Mouse (Mus musculus): ENCODE data around the gene Olfr194. TPM values are rescaled to one million over a fixed set of nuclear protein-coding genes. Genes with fewer than 3 reads are reported as not detected.

Olfr194 gene
- polyA plus RNA-seq, 1 experiment from 2014 or later, result not detected

GRCm38 (mm10) chr16:59073520-59073919 is 47.3 kb downstream of the Olfr194 start:
- Histone ChIP-seq H3K27me3 (no peaks in the 10 kb centered on the region), H3K9me3 (replicated peaks) (no peaks in the 10 kb centered on the region), H3K4me2 (no peak overlapping the region), H3K4me3 (no peak overlapping the region), H3K4me1 (replicated peaks) (no peaks in the 10 kb centered on the region), H3K36me3 (no peaks in the 10 kb centered on the region), H3K27ac (no peak overlapping the region), H3K9ac (no peak overlapping the region)
- no peak for ATAC-seq (replicated peaks; ENCODE audit: insufficient number of reproducible peaks, insufficient read depth, low FRiP score, low read depth)
- WGBS, result 76% methylated on average over 1 of the region's 1 CpGs

GRCm38 (mm10) chr16:59071755-59072154 is 49.1 kb downstream of the Olfr194 start:
- Histone ChIP-seq H3K9me3 (replicated peaks) (no peaks in the 10 kb centered on the region), H3K4me1 (replicated peaks) (no peaks in the 10 kb centered on the region), H3K27ac (no peak overlapping the region), H3K27me3 (no peaks in the 10 kb centered on the region), H3K4me3 (no peak overlapping the region), H3K4me2 (no peak overlapping the region), H3K36me3 (no peaks in the 10 kb centered on the region), H3K9ac (no peak overlapping the region)
- no peak for ATAC-seq (replicated peaks; ENCODE audit: insufficient number of reproducible peaks, insufficient read depth, low FRiP score, low read depth)

Other genes with a start within 250 kb of the Olfr194 start
- not detected in 2 replicates for gene Olfr177, start 246.3 kb downstream of the Olfr194 start, polyA plus RNA-seq (2015; fragmentation: Nextera tagmentation; extraction: Ambion mirVana)
- gene Olfr178, start 229.0 kb downstream of the Olfr194 start, polyA plus RNA-seq (2015; fragmentation: Nextera tagmentation; extraction: Ambion mirVana), result not detected in 2 replicates
- not detected in 2 replicates for gene Olfr181, start 192.3 kb downstream of the Olfr194 start, polyA plus RNA-seq (2015; fragmentation: Nextera tagmentation; extraction: Ambion mirVana)
- not detected in 2 replicates for gene Olfr180, start 191.7 kb downstream of the Olfr194 start, polyA plus RNA-seq (2015; fragmentation: Nextera tagmentation; extraction: Ambion mirVana)
- gene Olfr183, start 125.7 kb downstream of the Olfr194 start, polyA plus RNA-seq (2015; fragmentation: Nextera tagmentation; extraction: Ambion mirVana), result not detected in 2 replicates
- not detected in 2 replicates for gene Olfr186, start 90.8 kb downstream of the Olfr194 start, polyA plus RNA-seq (2015; fragmentation: Nextera tagmentation; extraction: Ambion mirVana)
- not detected in 2 replicates for gene Olfr187, start 81.3 kb downstream of the Olfr194 start, polyA plus RNA-seq (2015; fragmentation: Nextera tagmentation; extraction: Ambion mirVana)
- not detected in 2 replicates for gene Olfr190, start 43.1 kb downstream of the Olfr194 start, polyA plus RNA-seq (2015; fragmentation: Nextera tagmentation; extraction: Ambion mirVana)
- not detected in 2 replicates for gene Olfr191, start 31.2 kb downstream of the Olfr194 start, polyA plus RNA-seq (2015; fragmentation: Nextera tagmentation; extraction: Ambion mirVana)
- not detected in 2 replicates for gene Olfr193, start 9.2 kb downstream of the Olfr194 start, polyA plus RNA-seq (2015; fragmentation: Nextera tagmentation; extraction: Ambion mirVana)
- not detected in 2 replicates for gene Olfr195, start 26.0 kb upstream of the Olfr194 start, polyA plus RNA-seq (2015; fragmentation: Nextera tagmentation; extraction: Ambion mirVana)
- gene Olfr196, start 49.4 kb upstream of the Olfr194 start, polyA plus RNA-seq (2015; fragmentation: Nextera tagmentation; extraction: Ambion mirVana), result not detected in 2 replicates
- not detected in 2 replicates for gene Olfr198, start 82.5 kb upstream of the Olfr194 start, polyA plus RNA-seq (2015; fragmentation: Nextera tagmentation; extraction: Ambion mirVana)
- not detected in 2 replicates for gene Olfr199, start 98.7 kb upstream of the Olfr194 start, polyA plus RNA-seq (2015; fragmentation: Nextera tagmentation; extraction: Ambion mirVana)
- not detected in 2 replicates for gene Olfr201, start 151.6 kb upstream of the Olfr194 start, polyA plus RNA-seq (2015; fragmentation: Nextera tagmentation; extraction: Ambion mirVana)
- gene Olfr202, start 165.7 kb upstream of the Olfr194 start, polyA plus RNA-seq (2015; fragmentation: Nextera tagmentation; extraction: Ambion mirVana), result not detected in 2 replicates
- gene Olfr203, start 177.8 kb upstream of the Olfr194 start, polyA plus RNA-seq (2015; fragmentation: Nextera tagmentation; extraction: Ambion mirVana), result not detected in 2 replicates
- not detected in 2 replicates for gene Olfr204, start 197.2 kb upstream of the Olfr194 start, polyA plus RNA-seq (2015; fragmentation: Nextera tagmentation; extraction: Ambion mirVana)
- gene Olfr205, start 210.1 kb upstream of the Olfr194 start, polyA plus RNA-seq (2015; fragmentation: Nextera tagmentation; extraction: Ambion mirVana), result not detected in 2 replicates
- gene Olfr206, start 228.2 kb upstream of the Olfr194 start, polyA plus RNA-seq (2015; fragmentation: Nextera tagmentation; extraction: Ambion mirVana), result not detected in 2 replicates
- gene Olfr209, start 242.9 kb upstream of the Olfr194 start, polyA plus RNA-seq (2015; fragmentation: Nextera tagmentation; extraction: Ambion mirVana), result not detected in 2 replicates